Mouse (Mus musculus) intestine, postnatal 0 days (tissue): ENCODE measurements at regions not wholly inside any gene's neighbourhood (a gene's known extent, or its start where the extent isn't known, plus 50 kb on each side); places are given as distances from the start of the nearest gene placed in this dataset.

ENCODE experiments used
- ATAC-seq: fragments of 200-750 bp; cut with Nextera tagmentation; 2 replicates; pipeline ENCODE4 v1.8.0; 2017; ENCODE audit warnings: mild to moderate bottlenecking, moderate TSS enrichment, moderate library complexity
- H3K27ac ChIP-seq: fragments of 300-500 bp; sonication (generic); 2 replicates; pipeline ENCODE4 v1.5.1; 2014; ENCODE audit warnings: mild to moderate bottlenecking, low read depth, low read length, moderate library complexity
- H3K27me3 ChIP-seq: fragments of 300-500 bp; sonication (generic); replicated peaks from 2 replicates; pipeline ENCODE4 v1.6.1; 2014; ENCODE audit warnings: low read length, mixed read lengths; ENCODE audit not compliant: control insufficient read depth, insufficient read depth
- H3K36me3 ChIP-seq: fragments of 300-500 bp; sonication (generic); 2 replicates; pipeline ENCODE4 v1.6.1; 2014; ENCODE audit warnings: mild to moderate bottlenecking, moderate library complexity; ENCODE audit not compliant: control insufficient read depth, insufficient read depth
- H3K4me1 ChIP-seq: fragments of 300-500 bp; sonication (generic); replicated peaks from 2 replicates; pipeline ENCODE4 v1.6.1; 2014; ENCODE audit warnings: antibody characterized with exemption, low read length, mixed read lengths; ENCODE audit not compliant: control insufficient read depth, insufficient read depth
- H3K4me2 ChIP-seq: fragments of 300-500 bp; sonication (generic); replicated peaks from 2 replicates; pipeline ENCODE4 v1.6.1; 2014; ENCODE audit warnings: low read depth, mild to moderate bottlenecking, moderate library complexity
- H3K4me3 ChIP-seq: fragments of 300-500 bp; sonication (generic); 2 replicates; pipeline ENCODE4 v1.5.1; 2014; ENCODE audit warnings: low read depth, low read length
- H3K9ac ChIP-seq: fragments of 300-500 bp; sonication (generic); 2 replicates; pipeline ENCODE4 v1.6.1; 2014; ENCODE audit warnings: mild to moderate bottlenecking, low read depth, low read length
- H3K9me3 ChIP-seq: fragments of 300-500 bp; sonication (generic); 2 replicates; pipeline ENCODE4 v1.6.1; 2016; ENCODE audit warnings: mixed run types; ENCODE audit not compliant: control insufficient read depth
- CTCF ChIP-seq: sonication (generic); IDR thresholded peaks from 2 replicates; pipeline ENCODE4 v1.5.1; 2016; ENCODE audit warnings: low read depth, mild to moderate bottlenecking, control low read depth, antibody characterized with exemption, moderate library complexity
- WGBS: fragments of 180-500 bp; shearing (Covaris S2); extraction: QIAGEN DNeasy Blood & Tissue Kit; methylation state at CpG from one replicate; pipeline ENCODE4 v1.1.7; 2014; 5-methylcytosine and 5-hydroxymethylcytosine counted together

DNA sequence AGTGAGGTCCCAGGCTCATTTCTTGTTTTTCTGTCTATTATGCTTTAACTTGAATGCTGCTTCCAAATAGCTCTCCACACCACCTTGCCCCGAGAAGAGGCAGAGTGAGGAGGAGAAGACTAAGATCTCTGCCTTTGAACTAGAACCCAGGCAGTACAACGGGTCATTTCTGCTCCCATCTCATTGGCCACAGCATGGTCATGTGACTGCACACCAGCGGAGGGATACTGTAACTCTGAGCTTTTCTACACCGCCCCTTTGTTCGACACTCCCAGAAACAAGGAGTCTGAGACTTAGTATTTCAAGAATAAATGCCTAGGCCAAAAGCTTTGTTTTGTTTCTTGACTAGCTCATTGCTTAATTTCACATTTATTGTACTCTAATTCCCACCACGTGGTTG is 230.5 kb upstream of the Habp2 start:
- TF ChIP-seq CTCF, result no peak
- no peak overlapping the region for H3K27ac ChIP-seq
- H3K27me3 ChIP-seq, result no peaks in the 10 kb centered on the region
- 76% methylated on average over 6 of the region's 6 CpGs for WGBS
- no peaks in the 10 kb centered on the region for H3K36me3 ChIP-seq
- no peaks in the 10 kb centered on the region for H3K9me3 ChIP-seq
- no peak overlapping the region for H3K4me3 ChIP-seq
- no peak overlapping the region for H3K4me2 ChIP-seq
- no peak for ATAC-seq
- H3K4me1 ChIP-seq, result no peaks in the 10 kb centered on the region
- H3K9ac ChIP-seq, result no peak overlapping the region

- no peak overlapping the region for H3K4me3 ChIP-seq
- H3K4me1 ChIP-seq, result no peaks in the 10 kb centered on the region
- TF ChIP-seq CTCF, result no peak
- H3K36me3 ChIP-seq, result no peaks in the 10 kb centered on the region
- H3K9ac ChIP-seq, result no peak overlapping the region
- H3K27me3 ChIP-seq, result no peaks in the 10 kb centered on the region
- no peak overlapping the region for H3K27ac ChIP-seq
- ATAC-seq, result no peak
- H3K9me3 ChIP-seq, result no peaks in the 10 kb centered on the region
- 77% methylated on average over 10 of the region's 10 CpGs for WGBS
- H3K4me2 ChIP-seq, result no peak overlapping the region
Observed at GRCm38 (mm10) chr19:56061882-56062540, 224.9 kb upstream of the Habp2 start.

DNA sequence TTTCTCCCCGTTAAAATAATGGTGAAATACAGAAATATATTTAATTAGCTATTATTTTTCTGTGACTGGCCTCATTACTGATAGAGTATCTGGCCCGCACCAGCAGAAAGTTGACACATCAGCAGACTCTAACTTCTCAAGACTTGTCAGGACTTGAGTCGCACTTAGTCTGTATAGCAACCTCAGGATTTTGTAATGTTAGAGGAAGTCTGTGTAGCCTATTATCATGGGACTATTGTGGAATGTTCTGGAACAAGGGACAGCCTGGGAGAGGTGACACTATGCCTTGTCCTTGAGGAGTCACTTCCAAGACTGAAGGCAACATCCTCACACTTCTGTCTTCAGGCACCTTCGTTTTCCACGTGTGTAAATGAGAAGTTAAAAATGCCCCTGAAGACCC is 223.8 kb upstream of the Habp2 start:
- no peaks in the 10 kb centered on the region for H3K27me3 ChIP-seq
- 71% methylated on average over 5 of the region's 5 CpGs for WGBS
- H3K4me3 ChIP-seq, result no peak overlapping the region
- H3K9me3 ChIP-seq, result no peaks in the 10 kb centered on the region
- no peak for ATAC-seq
- no peak overlapping the region for H3K27ac ChIP-seq
- H3K4me1 ChIP-seq, result no peaks in the 10 kb centered on the region
- H3K9ac ChIP-seq, result no peak overlapping the region
- TF ChIP-seq CTCF, result no peak
- no peaks in the 10 kb centered on the region for H3K36me3 ChIP-seq
- no peak overlapping the region for H3K4me2 ChIP-seq

DNA sequence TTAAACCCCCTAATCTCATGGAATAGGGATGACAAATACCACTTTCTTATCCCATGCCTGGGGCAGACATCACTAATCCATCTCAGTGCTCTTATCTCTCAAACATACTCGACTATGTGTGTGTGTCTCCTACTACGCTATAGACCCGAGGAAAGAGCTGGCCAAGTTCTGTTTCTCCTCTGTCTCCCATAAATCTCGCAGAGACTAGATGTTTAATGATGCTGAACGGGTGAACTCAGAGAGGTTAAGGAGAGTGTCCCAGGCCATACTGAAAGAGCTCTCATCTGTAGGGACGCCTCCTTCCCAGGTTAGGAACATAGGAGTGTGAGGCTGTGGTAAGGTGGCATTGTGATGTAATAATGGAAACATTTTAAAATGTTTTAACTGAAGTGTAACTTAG is 221.2 kb upstream of the Habp2 start:
- TF ChIP-seq CTCF, result no peak
- no peaks in the 10 kb centered on the region for H3K4me1 ChIP-seq
- no peak overlapping the region for H3K9ac ChIP-seq
- no peak overlapping the region for H3K27ac ChIP-seq
- no peak overlapping the region for H3K4me3 ChIP-seq
- H3K27me3 ChIP-seq, result no peaks in the 10 kb centered on the region
- H3K9me3 ChIP-seq, result no peaks in the 10 kb centered on the region
- no peak overlapping the region for H3K4me2 ChIP-seq
- ATAC-seq, result no peak
- WGBS, result 41% methylated on average over 6 of the region's 6 CpGs
- H3K36me3 ChIP-seq, result no peaks in the 10 kb centered on the region

- no peaks in the 10 kb centered on the region for H3K9me3 ChIP-seq
- no peaks in the 10 kb centered on the region for H3K27me3 ChIP-seq
- H3K9ac ChIP-seq, result no peak overlapping the region
- ATAC-seq, result no peak
- 76% methylated on average over 8 of the region's 8 CpGs for WGBS
- H3K4me2 ChIP-seq, result no peak overlapping the region
- TF ChIP-seq CTCF, result no peak
- H3K36me3 ChIP-seq, result no peaks in the 10 kb centered on the region
- no peaks in the 10 kb centered on the region for H3K4me1 ChIP-seq
- no peak overlapping the region for H3K4me3 ChIP-seq
- H3K27ac ChIP-seq, result no peak overlapping the region
Observed at GRCm38 (mm10) chr19:56068165-56068564, 218.8 kb upstream of the Habp2 start.

GRCm38 (mm10) chr19:56068854-56069253 is 218.1 kb upstream of the Habp2 start:
- no peaks in the 10 kb centered on the region for H3K27me3 ChIP-seq
- ATAC-seq, result no peak
- no peaks in the 10 kb centered on the region for H3K9me3 ChIP-seq
- no peak overlapping the region for H3K4me3 ChIP-seq
- no peak for TF ChIP-seq CTCF
- no peaks in the 10 kb centered on the region for H3K36me3 ChIP-seq
- no peak overlapping the region for H3K9ac ChIP-seq
- no peak overlapping the region for H3K27ac ChIP-seq
- no peaks in the 10 kb centered on the region for H3K4me1 ChIP-seq
- 67% methylated on average over 12 of the region's 12 CpGs for WGBS
- H3K4me2 ChIP-seq, result no peak overlapping the region

DNA sequence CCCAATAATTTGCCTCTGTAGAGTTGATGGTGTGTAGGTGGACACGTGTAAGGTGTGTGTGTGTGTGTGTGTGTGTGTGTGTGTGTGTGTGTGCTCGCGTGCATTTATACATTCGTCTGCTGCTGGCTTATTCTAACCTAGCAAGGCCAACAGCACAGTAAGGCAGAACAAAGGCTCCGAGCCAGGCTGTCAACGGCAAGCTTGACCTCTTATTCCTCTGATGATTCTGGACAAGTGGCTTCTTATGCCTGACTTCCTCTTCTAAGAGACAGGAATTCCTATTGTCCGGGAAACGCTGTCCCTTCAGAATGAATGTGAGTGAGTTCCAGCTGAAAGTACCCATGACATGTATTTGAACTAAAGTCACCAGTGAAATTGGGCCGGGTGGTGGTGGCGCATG is 217.7 kb upstream of the Habp2 start:
- H3K27ac ChIP-seq, result no peak overlapping the region
- no peaks in the 10 kb centered on the region for H3K36me3 ChIP-seq
- ATAC-seq, result no peak
- no peaks in the 10 kb centered on the region for H3K9me3 ChIP-seq
- 72% methylated on average over 10 of the region's 10 CpGs for WGBS
- no peak for TF ChIP-seq CTCF
- no peaks in the 10 kb centered on the region for H3K27me3 ChIP-seq
- no peak overlapping the region for H3K9ac ChIP-seq
- no peak overlapping the region for H3K4me2 ChIP-seq
- H3K4me3 ChIP-seq, result no peak overlapping the region
- no peaks in the 10 kb centered on the region for H3K4me1 ChIP-seq
